In genomic region chr1:53844914-53845612, GRCm38 (mm10) we compare ENCODE assay signal across 13 mouse cellular contexts.
DNase-seq lines count a peak whose midpoint lies in the region; ATAC-seq and TF ChIP-seq lines count a peak whose summit lies in the region.
"Had no signal": no experiment of that assay in that cellular context is flagged by ENCODE, and none has a peak within 500 bp of the region (broad histone marks: within the 10 kb centered on the region; RNA-seq: fewer than 3 reads in every experiment).

No protein-coding gene starts in this region.

- H3K27me3 ChIP-seq in lung, embryonic 14.5 days (ENCODE audit: insufficient read depth, low read length) = no peaks in the 10 kb centered on the region
- no peaks in the 10 kb centered on the region for H3K27me3 ChIP-seq in heart, embryonic 10.5 days (ENCODE audit: insufficient read depth, poor library complexity, severe bottlenecking)
- no peaks in the 10 kb centered on the region for H3K27me3 ChIP-seq in hindbrain, embryonic 16.5 days (replicated peaks; ENCODE audit: control insufficient read depth, insufficient read depth, low read length)
- H3K27me3 ChIP-seq: limb, embryonic 13.5 days had no signal

- TF ChIP-seq CTCF in lung, embryonic 14.5 days (IDR thresholded peaks at IDR 0.05; ENCODE audit: low read depth) = no peak

- DNase-seq in lung, embryonic 14.5 days = no peak
- no peak for DNase-seq in lung, postnatal 36 days
- DNase-seq in CD4-positive, CD25-positive, alpha-beta regulatory T cell, adult 2 months (ENCODE audit: low read depth, low spot score) = peak; percentile 60
- DNase-seq in heart, embryonic 10.5 days (ENCODE audit: low spot score) = no peak
- DNase-seq in urinary bladder, adult 18-20 months (ENCODE audit: low spot score in 2 of 2) = no peak
- DNase-seq: adrenal gland, postnatal 36 days; cerebellum, postnatal 25 days; gastrocnemius, postnatal 14 days had no signal

- peak overlapping the region; percentile 33; the same call in 1 of the 2 replicates for H3K27ac ChIP-seq in lung, embryonic 14.5 days (ENCODE audit: low read depth)
- no peak overlapping the region for H3K27ac ChIP-seq in heart, embryonic 10.5 days
- H3K27ac ChIP-seq in hindbrain, embryonic 16.5 days (ENCODE audit: low read depth, low read length) = no peak overlapping the region
- H3K27ac ChIP-seq: limb, embryonic 13.5 days; midbrain, embryonic 10.5 days had no signal

- no peak for ATAC-seq in lung, embryonic 14.5 days (ENCODE audit: insufficient read depth)
- peak; percentile 74 for ATAC-seq in inflammation-experienced regulatory T-cells, adult 6 months
- ATAC-seq in neutrophil, adult 5-6 weeks (ENCODE audit: extremely low read depth, insufficient number of reproducible peaks, low FRiP score, poor library complexity, severe bottlenecking) = peak; percentile 76
- no peak for ATAC-seq in hindbrain, embryonic 16.5 days

- no peak overlapping the region for H3K9ac ChIP-seq in lung, embryonic 14.5 days
- no peak overlapping the region for H3K9ac ChIP-seq in hindbrain, embryonic 16.5 days (ENCODE audit: low read depth, low read length)
- H3K9ac ChIP-seq: limb, embryonic 13.5 days had no signal

- H3K36me3 ChIP-seq in lung, embryonic 14.5 days (ENCODE audit: insufficient read depth) = no peaks in the 10 kb centered on the region
- no peaks in the 10 kb centered on the region for H3K36me3 ChIP-seq in heart, embryonic 10.5 days
- H3K36me3 ChIP-seq in hindbrain, embryonic 16.5 days (ENCODE audit: control insufficient read depth, insufficient read depth, low read length) = no peaks in the 10 kb centered on the region; the same call in 1 of the 2 replicates
- H3K36me3 ChIP-seq: limb, embryonic 13.5 days; midbrain, embryonic 10.5 days had no signal

- H3K4me1 ChIP-seq in lung, embryonic 14.5 days (ENCODE audit: insufficient read depth) = peaks cover 16% of the 10 kb centered on the region; the same call in 1 of the 2 replicates
- no peaks in the 10 kb centered on the region for H3K4me1 ChIP-seq in heart, embryonic 10.5 days
- H3K4me1 ChIP-seq in hindbrain, embryonic 16.5 days (ENCODE audit: control insufficient read depth, insufficient read depth, low read depth, low read length) = no peaks in the 10 kb centered on the region
- H3K4me1 ChIP-seq: limb, embryonic 13.5 days had no signal

- H3K4me2 ChIP-seq in lung, embryonic 14.5 days = no peak overlapping the region
- no peak overlapping the region for H3K4me2 ChIP-seq in hindbrain, embryonic 16.5 days (ENCODE audit: low read length)
- H3K4me2 ChIP-seq: limb, embryonic 13.5 days had no signal

- WGBS in lung, embryonic 14.5 days = 60% methylated on average over 5 of the region's 5 CpGs
- WGBS in heart, embryonic 10.5 days = 72% methylated on average over 5 of the region's 5 CpGs
- WGBS in hindbrain, embryonic 16.5 days = 74% methylated on average over 5 of the region's 5 CpGs

- no peaks in the 10 kb centered on the region for H3K9me3 ChIP-seq in lung, embryonic 14.5 days (ENCODE audit: low read depth, low read length)
- H3K9me3 ChIP-seq in heart, embryonic 10.5 days = no peaks in the 10 kb centered on the region
- no peaks in the 10 kb centered on the region for H3K9me3 ChIP-seq in hindbrain, embryonic 16.5 days (ENCODE audit: control insufficient read depth, low read length)
- H3K9me3 ChIP-seq: limb, embryonic 13.5 days; midbrain, embryonic 10.5 days had no signal

- H3K4me3 ChIP-seq in lung, embryonic 14.5 days (ENCODE audit: low read depth, low read length) = no peak overlapping the region
- no peak overlapping the region for H3K4me3 ChIP-seq in heart, embryonic 10.5 days
- H3K4me3 ChIP-seq in hindbrain, embryonic 16.5 days (ENCODE audit: low read length) = no peak overlapping the region
- H3K4me3 ChIP-seq: limb, embryonic 13.5 days; midbrain, embryonic 10.5 days had no signal

Comparison
In these comparisons a context has a peak if more than half of its experiments do, and no peak if none do; other contexts are left out.
1. ATAC-seq: peak in inflammation-experienced regulatory T-cells, adult 6 months (single experiment) and neutrophil, adult 5-6 weeks (single experiment); none in lung, embryonic 14.5 days (single experiment) and hindbrain, embryonic 16.5 days (single experiment).